Mouse (Mus musculus) bone marrow macrophage, adult 2 months (primary cell): ENCODE data around the gene Folr2. TPM values are rescaled to one million over a fixed set of nuclear protein-coding genes. Genes with fewer than 3 reads are reported as not detected.

Experiments used
- H3K27ac ChIP-seq: 2 replicates; pipeline ENCODE4 v1.5.1; 2012; ENCODE audit warnings: low read depth, low read length; ENCODE audit not compliant: insufficient read depth
- H3K4me1 ChIP-seq: 2 replicates; pipeline ENCODE4 v1.6.1; 2012; ENCODE audit warnings: low read length; ENCODE audit not compliant: control insufficient read depth, insufficient read depth
- H3K4me3 ChIP-seq: 2 replicates; pipeline ENCODE4 v1.5.1; 2012; ENCODE audit warnings: mild to moderate bottlenecking, low read length, moderate library complexity; ENCODE audit not compliant: insufficient read depth
- CTCF ChIP-seq: IDR thresholded peaks from 2 replicates; pipeline ENCODE4 v1.5.1; 2012; ENCODE audit warnings: low read depth, mild to moderate bottlenecking, low read length, moderate library complexity
- POLR2A ChIP-seq: IDR thresholded peaks from 2 replicates; pipeline ENCODE4 v1.6.1; 2012; ENCODE audit warnings: mild to moderate bottlenecking, low read depth, low read length, borderline replicate concordance
- polyA plus RNA-seq: library from polyadenylated mRNA; stranded (reverse); fragments of >200 nt; gene quantifications from 2 replicates; pipeline ENCODE4 v1.2.4, GENCODE M21; 2012; ENCODE audit not compliant: missing spikeins, insufficient read depth, insufficient read length

Folr2 gene
- polyA plus RNA-seq, 1 experiment: 471 TPM

GRCm38 (mm10) chr7:101888460-101888859, 31.5 kb upstream of the Folr2 start:
- TF ChIP-seq POLR2A: no peak
- TF ChIP-seq CTCF: no peak
- Histone ChIP-seq H3K4me3 (no peak overlapping the region), H3K27ac (no peak overlapping the region), H3K4me1 (peaks cover 4% of the 10 kb centered on the region)

GRCm38 (mm10) chr7:101886274-101886673, 29.3 kb upstream of the Folr2 start:
- peaks cover 25% of the 10 kb centered on the region for H3K4me1 ChIP-seq
- H3K4me3 ChIP-seq: no peak overlapping the region
- TF ChIP-seq CTCF (no peak), POLR2A (no peak)
- no peak overlapping the region for H3K27ac ChIP-seq

- Histone ChIP-seq H3K4me3 (no peak overlapping the region), H3K4me1 (peaks cover 34% of the 10 kb centered on the region), H3K27ac (peak overlapping the region; percentile 34)
- TF ChIP-seq CTCF (no peak), POLR2A (no peak)
Measured at GRCm38 (mm10) chr7:101884160-101884559, 27.2 kb upstream of the Folr2 start.

- Histone ChIP-seq H3K27ac (peak overlapping the region; percentile 42), H3K4me3 (no peak overlapping the region), H3K4me1 (peaks cover 34% of the 10 kb centered on the region)
- TF ChIP-seq CTCF: no peak
- no peak for TF ChIP-seq POLR2A
Measured at GRCm38 (mm10) chr7:101882413-101883154, 25.6 kb upstream of the Folr2 start.

GRCm38 (mm10) chr7:101880855-101881254, 23.9 kb upstream of the Folr2 start:
- Histone ChIP-seq H3K4me1 (peaks cover 38% of the 10 kb centered on the region), H3K4me3 (no peak overlapping the region), H3K27ac (no peak overlapping the region)
- no peak for TF ChIP-seq CTCF
- no peak for TF ChIP-seq POLR2A

GRCm38 (mm10) chr7:101875978-101876377, 19.0 kb upstream of the Folr2 start:
- Histone ChIP-seq H3K27ac (no peak overlapping the region), H3K4me3 (no peak overlapping the region), H3K4me1 (peaks cover 32% of the 10 kb centered on the region)
- TF ChIP-seq CTCF (no peak), POLR2A (no peak)

- TF ChIP-seq CTCF: no peak
- no peak for TF ChIP-seq POLR2A
- H3K4me1 ChIP-seq: peaks cover 37% of the 10 kb centered on the region
- H3K27ac ChIP-seq: peak overlapping the region; percentile 85
- H3K4me3 ChIP-seq: peak overlapping the region; percentile 34
Measured at GRCm38 (mm10) chr7:101871296-101871695, 14.3 kb upstream of the Folr2 start.

- no peak for TF ChIP-seq POLR2A
- H3K4me3 ChIP-seq: peak within 1 kb of the TSS; percentile 34
- H3K4me1 ChIP-seq: peaks cover 39% of the 10 kb centered on the region
- H3K27ac ChIP-seq: peak within 1 kb of the TSS; percentile 85
Measured at GRCm38 (mm10) chr7:101870629-101871028, 13.6 kb upstream of the Folr2 start, which contains the start of gene Folr1. TSS of gene Folr1 (minus strand) at chr7:101870788.

- peaks cover 39% of the 10 kb centered on the region for H3K4me1 ChIP-seq
- H3K4me3 ChIP-seq: no peak overlapping the region
- TF ChIP-seq POLR2A: no peak
- TF ChIP-seq CTCF: no peak
- H3K27ac ChIP-seq: no peak overlapping the region
Measured at GRCm38 (mm10) chr7:101869163-101869500, 12.1 kb upstream of the Folr2 start.

- TF ChIP-seq POLR2A: no peak
- TF ChIP-seq CTCF: no peak
- Histone ChIP-seq H3K27ac (no peak overlapping the region), H3K4me3 (no peak overlapping the region), H3K4me1 (peaks cover 44% of the 10 kb centered on the region)
Measured at GRCm38 (mm10) chr7:101868241-101869162, 11.5 kb upstream of the Folr2 start.
